Mouse (Mus musculus) hindbrain, embryonic 16.5 days (tissue): ENCODE measurements around the gene Slc25a22. TPM values are rescaled to one million over a fixed set of nuclear protein-coding genes. Genes with fewer than 3 reads are reported as not detected.
A peak's percentile ranks its signal among the peaks of the same experiment; 100 is the strongest.

Experiments
- ATAC-seq: fragments of 200-750 bp; cut with Nextera tagmentation; 2 replicates; pipeline ENCODE4 v1.8.0; 2017; ENCODE audit warnings: moderate TSS enrichment, moderate library complexity
- H3K27ac ChIP-seq: fragments of 300-500 bp; sonication (generic); 2 replicates; pipeline ENCODE4 v1.5.1; 2014; ENCODE audit warnings: low read depth, mild to moderate bottlenecking, control low read depth, low read length, moderate library complexity
- H3K27me3 ChIP-seq: fragments of 300-500 bp; sonication (generic); replicated peaks from 2 replicates; pipeline ENCODE4 v1.6.1; 2014; ENCODE audit warnings: low read length; ENCODE audit not compliant: control insufficient read depth, insufficient read depth
- H3K36me3 ChIP-seq: fragments of 300-500 bp; sonication (generic); 2 replicates; pipeline ENCODE4 v1.6.1; 2014; ENCODE audit warnings: mild to moderate bottlenecking, low read length, moderate library complexity, mixed read lengths; ENCODE audit not compliant: control insufficient read depth, insufficient read depth
- H3K4me1 ChIP-seq: fragments of 300-500 bp; sonication (generic); 2 replicates; pipeline ENCODE4 v1.6.1; 2014; ENCODE audit warnings: low read depth, low read length; ENCODE audit not compliant: control insufficient read depth, insufficient read depth
- H3K4me2 ChIP-seq: fragments of 300-500 bp; sonication (generic); 2 replicates; pipeline ENCODE4 v1.6.1; 2014; ENCODE audit warnings: mild to moderate bottlenecking, low read length, control low read depth, moderate library complexity
- H3K4me3 ChIP-seq: fragments of 300-500 bp; sonication (generic); 2 replicates; pipeline ENCODE4 v1.5.1; 2014; ENCODE audit warnings: mild to moderate bottlenecking, low read length, control low read depth, moderate library complexity
- H3K9ac ChIP-seq: fragments of 300-500 bp; sonication (generic); 2 replicates; pipeline ENCODE4 v1.6.1; 2014; ENCODE audit warnings: low read depth, mild to moderate bottlenecking, control low read depth, low read length, moderate library complexity
- H3K9me3 ChIP-seq: fragments of 300-500 bp; sonication (generic); 2 replicates; pipeline ENCODE4 v1.6.1; 2014; ENCODE audit warnings: mild to moderate bottlenecking, low read length, moderate library complexity; ENCODE audit not compliant: control insufficient read depth
- WGBS: fragments of 180-500 bp; shearing (Covaris S2); extraction: QIAGEN DNeasy Blood & Tissue Kit; methylation state at CpG from one replicate; pipeline ENCODE4 v1.1.7; 2014; 5-methylcytosine and 5-hydroxymethylcytosine counted together
- polyA plus RNA-seq: library from polyadenylated mRNA; unstranded; fragments of >200 nt; fragmentation: Nextera tagmentation; extraction: Ambion mirVana; gene quantifications from 2 replicates; pipeline ENCODE4 v1.2.1, GENCODE M21; 2015

Slc25a22 gene
- polyA plus RNA-seq, 1 experiment from 2014 or later: 96.3 TPM

DNA sequence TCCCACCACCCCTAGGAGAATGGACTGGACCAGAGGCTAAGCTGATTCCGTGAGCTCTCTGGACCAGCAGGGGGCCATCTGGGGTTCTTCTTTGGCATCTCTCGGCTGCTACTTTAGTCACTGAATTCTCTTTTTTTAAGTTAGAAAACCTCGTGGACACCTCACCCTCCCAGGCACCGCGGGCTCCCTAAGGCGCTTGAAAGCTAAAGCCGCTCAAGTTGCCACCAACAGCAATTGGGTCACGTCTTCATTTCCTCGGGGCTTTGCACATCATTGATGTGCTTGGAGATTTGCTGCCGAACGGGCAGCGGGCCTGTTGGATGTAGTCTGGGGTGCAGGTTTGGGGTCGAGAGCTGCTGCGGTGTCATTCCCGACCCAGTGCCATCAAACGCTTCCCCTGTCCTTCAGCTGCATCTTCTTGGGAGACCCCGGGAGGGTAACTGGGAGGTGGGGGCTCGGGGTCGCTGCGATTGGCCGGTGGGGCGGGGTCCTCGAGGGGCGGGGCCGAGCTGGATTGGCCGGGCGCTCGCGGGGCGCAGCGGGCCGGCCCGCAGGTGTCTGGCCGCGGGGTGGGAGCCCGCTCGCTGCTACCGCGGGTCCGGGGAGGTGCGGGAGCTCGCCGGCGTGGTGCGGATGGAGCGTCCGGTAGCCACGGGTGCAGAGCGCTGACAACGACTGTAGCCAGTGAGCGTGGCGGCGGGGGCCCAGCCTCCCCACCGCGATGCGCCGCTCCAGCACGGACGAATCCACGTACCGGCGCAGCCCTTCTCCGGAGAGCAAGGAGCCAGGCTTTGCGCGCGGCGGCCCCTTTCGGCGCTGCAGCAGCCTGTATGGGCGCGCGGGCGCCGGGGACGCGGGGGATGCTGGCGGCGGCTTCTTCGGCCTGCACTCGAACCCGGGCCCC is 44.1 kb upstream of the Slc25a22 start:
- H3K27ac ChIP-seq: peak overlapping the region; percentile 83
- peak overlapping the region; percentile 87 for H3K4me2 ChIP-seq
- peak overlapping the region; percentile 73 for H3K4me3 ChIP-seq
- peaks cover 5% of the 10 kb centered on the region; the same call in 1 of the 2 replicates for H3K27me3 ChIP-seq
- ATAC-seq: peak; percentile 58
- WGBS: under 1% methylated on average over 74 of the region's 81 CpGs
- H3K9me3 ChIP-seq: no peaks in the 10 kb centered on the region
- H3K9ac ChIP-seq: peak overlapping the region; percentile 80
- peaks cover 37% of the 10 kb centered on the region for H3K4me1 ChIP-seq
- no peaks in the 10 kb centered on the region for H3K36me3 ChIP-seq

- H3K27ac ChIP-seq: peak overlapping the region; percentile 83
- 10% methylated on average over 10 of the region's 10 CpGs for WGBS
- ATAC-seq: peak; percentile 38
- H3K4me2 ChIP-seq: peak overlapping the region; percentile 87
- H3K4me1 ChIP-seq: peaks cover 42% of the 10 kb centered on the region
- no peaks in the 10 kb centered on the region for H3K9me3 ChIP-seq
- no peaks in the 10 kb centered on the region for H3K36me3 ChIP-seq
- peaks cover 5% of the 10 kb centered on the region; the same call in 1 of the 2 replicates for H3K27me3 ChIP-seq
- peak overlapping the region; percentile 80 for H3K9ac ChIP-seq
- peak overlapping the region; percentile 73 for H3K4me3 ChIP-seq
Observed at GRCm38 (mm10) chr7:141480842-141481497, 43.3 kb upstream of the Slc25a22 start.

DNA sequence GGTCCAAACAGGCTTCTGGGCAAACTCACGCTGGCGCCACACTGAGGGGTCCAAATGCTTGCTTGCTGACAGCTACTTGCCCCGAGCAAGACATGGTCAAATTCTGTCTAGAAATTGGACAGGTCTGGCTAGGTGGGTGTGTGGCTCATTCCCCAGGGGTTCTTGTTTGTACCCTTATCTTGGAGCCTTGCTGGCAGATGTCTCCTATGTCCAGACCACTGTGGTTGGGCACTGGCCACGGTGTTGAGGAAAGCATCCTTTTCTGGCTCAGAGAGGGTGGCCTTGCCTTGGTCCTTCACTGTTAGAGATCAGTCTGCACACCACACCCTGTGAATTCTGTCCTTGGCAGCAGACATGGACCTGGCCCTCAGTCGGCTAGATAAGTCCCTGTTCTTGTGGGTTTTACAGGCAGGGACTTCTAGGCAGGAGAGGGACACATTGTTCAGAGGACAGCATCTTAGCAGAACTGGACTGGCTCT is 40.6 kb upstream of the Slc25a22 start:
- no peak for ATAC-seq
- Histone ChIP-seq H3K4me1 (peaks cover 46% of the 10 kb centered on the region), H3K9me3 (no peaks in the 10 kb centered on the region), H3K4me2 (no peak overlapping the region), H3K36me3 (no peaks in the 10 kb centered on the region), H3K27ac (no peak overlapping the region), H3K4me3 (no peak overlapping the region), H3K9ac (no peak overlapping the region; the same call in 1 of the 2 replicates), H3K27me3 (peaks cover 5% of the 10 kb centered on the region; the same call in 1 of the 2 replicates)
- WGBS: 77% methylated on average over 5 of the region's 5 CpGs

GRCm38 (mm10) chr7:141477578-141478269 is 40.0 kb upstream of the Slc25a22 start:
- ATAC-seq: no peak
- Histone ChIP-seq H3K4me3 (no peak overlapping the region), H3K27ac (no peak overlapping the region; the same call in 1 of the 2 replicates), H3K27me3 (peaks cover 5% of the 10 kb centered on the region; the same call in 1 of the 2 replicates), H3K4me1 (peaks cover 41% of the 10 kb centered on the region), H3K9me3 (no peaks in the 10 kb centered on the region), H3K4me2 (no peak overlapping the region), H3K36me3 (peaks cover 1% of the 10 kb centered on the region; the same call in 1 of the 2 replicates), H3K9ac (no peak overlapping the region)
- WGBS: 80% methylated on average over 4 of the region's 4 CpGs

- H3K4me3 ChIP-seq: peak overlapping the region; percentile 18; the same call in 1 of the 2 replicates
Observed at GRCm38 (mm10) chr7:141476981-141477370, 39.3 kb upstream of the Slc25a22 start.

DNA sequence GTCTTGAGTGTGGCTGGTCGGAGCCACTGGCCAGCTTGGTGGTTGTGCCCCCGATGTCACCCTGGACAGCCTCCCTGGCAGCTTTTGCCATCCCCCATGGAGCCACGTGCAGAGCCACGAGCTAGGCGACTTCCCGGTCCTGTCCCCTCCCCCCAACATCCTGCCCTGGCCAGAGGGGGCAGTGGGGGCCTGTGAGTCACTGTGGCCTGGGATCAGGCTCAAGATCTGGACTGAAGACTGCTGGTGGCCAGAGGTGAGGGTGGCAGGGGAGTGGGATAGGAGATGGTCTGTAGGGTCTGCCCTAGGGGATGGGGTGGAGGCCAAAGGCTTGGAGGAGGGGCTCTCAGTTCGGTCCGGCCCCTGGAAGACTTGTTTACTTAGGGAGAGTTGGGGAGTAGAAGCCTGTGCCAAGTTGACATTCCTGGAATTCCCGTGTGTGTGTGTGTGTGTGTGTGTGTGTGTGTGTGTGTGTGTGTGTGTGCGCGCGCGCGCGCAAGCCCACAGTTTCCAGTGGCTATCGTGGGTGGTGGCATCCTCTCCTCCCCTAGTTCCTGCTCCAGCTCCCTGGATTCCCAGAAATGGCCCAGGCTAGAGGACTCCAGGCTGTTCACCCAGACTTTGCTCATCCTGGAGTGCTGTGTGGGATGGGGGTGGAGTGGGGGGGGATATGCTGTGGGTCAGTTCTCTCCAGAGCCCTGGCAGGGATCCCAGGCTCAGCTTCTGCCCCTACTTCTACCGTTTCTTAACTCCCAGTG is 38.7 kb upstream of the Slc25a22 start:
- H3K9ac ChIP-seq: no peak overlapping the region
- peaks cover 9% of the 10 kb centered on the region for H3K36me3 ChIP-seq
- H3K4me3 ChIP-seq: peak overlapping the region; percentile 66
- H3K27me3 ChIP-seq: peaks cover 5% of the 10 kb centered on the region; the same call in 1 of the 2 replicates
- peak overlapping the region; percentile 59 for H3K27ac ChIP-seq
- no peak for ATAC-seq
- peak overlapping the region; percentile 95 for H3K4me2 ChIP-seq
- 1% methylated on average over 10 of the region's 17 CpGs for WGBS
- no peaks in the 10 kb centered on the region for H3K9me3 ChIP-seq
- H3K4me1 ChIP-seq: peaks cover 32% of the 10 kb centered on the region

More at GRCm38 (mm10) chr7:141476981-141477370, 39.3 kb upstream of the Slc25a22 start:
- no peak for ATAC-seq
- H3K27ac ChIP-seq: peak overlapping the region; percentile 59
- H3K36me3 ChIP-seq: peaks cover 8% of the 10 kb centered on the region
- no peaks in the 10 kb centered on the region for H3K9me3 ChIP-seq
- H3K27me3 ChIP-seq: peaks cover 5% of the 10 kb centered on the region; the same call in 1 of the 2 replicates
- no peak overlapping the region for H3K9ac ChIP-seq
- H3K4me2 ChIP-seq: peak overlapping the region; percentile 95
- 23% methylated on average over 7 of the region's 7 CpGs for WGBS
- H3K4me1 ChIP-seq: peaks cover 37% of the 10 kb centered on the region

- H3K36me3 ChIP-seq: peaks cover 12% of the 10 kb centered on the region
- peak overlapping the region; percentile 66 for H3K4me3 ChIP-seq
- peak overlapping the region; percentile 34; the same call in 1 of the 2 replicates for H3K27ac ChIP-seq
- no peaks in the 10 kb centered on the region for H3K9me3 ChIP-seq
- WGBS: 3% methylated on average over 12 of the region's 12 CpGs
- H3K4me1 ChIP-seq: peaks cover 26% of the 10 kb centered on the region
- peak overlapping the region; percentile 94 for H3K9ac ChIP-seq
- ATAC-seq: no peak
- peaks cover 5% of the 10 kb centered on the region; the same call in 1 of the 2 replicates for H3K27me3 ChIP-seq
- peak overlapping the region; percentile 95 for H3K4me2 ChIP-seq
Observed at GRCm38 (mm10) chr7:141475805-141476158, 38.1 kb upstream of the Slc25a22 start.
